Mouse (Mus musculus) lung, adult 2 months (tissue): ENCODE results near the gene Megf8.

Source experiments
- CTCF ChIP-seq: fragments of 200-500 bp; IDR thresholded peaks from 2 replicates; pipeline ENCODE4 v1.5.1; 2011; ENCODE audit warnings: mild to moderate bottlenecking, low read length, control low read depth; ENCODE audit not compliant: insufficient read depth
- POLR2A ChIP-seq: fragments of 200-500 bp; IDR thresholded peaks from 2 replicates; pipeline ENCODE4 v1.6.1; 2011; ENCODE audit warnings: low read depth, mild to moderate bottlenecking, control low read depth, low read length, borderline replicate concordance; ENCODE audit errors: extremely low read depth

DNA sequence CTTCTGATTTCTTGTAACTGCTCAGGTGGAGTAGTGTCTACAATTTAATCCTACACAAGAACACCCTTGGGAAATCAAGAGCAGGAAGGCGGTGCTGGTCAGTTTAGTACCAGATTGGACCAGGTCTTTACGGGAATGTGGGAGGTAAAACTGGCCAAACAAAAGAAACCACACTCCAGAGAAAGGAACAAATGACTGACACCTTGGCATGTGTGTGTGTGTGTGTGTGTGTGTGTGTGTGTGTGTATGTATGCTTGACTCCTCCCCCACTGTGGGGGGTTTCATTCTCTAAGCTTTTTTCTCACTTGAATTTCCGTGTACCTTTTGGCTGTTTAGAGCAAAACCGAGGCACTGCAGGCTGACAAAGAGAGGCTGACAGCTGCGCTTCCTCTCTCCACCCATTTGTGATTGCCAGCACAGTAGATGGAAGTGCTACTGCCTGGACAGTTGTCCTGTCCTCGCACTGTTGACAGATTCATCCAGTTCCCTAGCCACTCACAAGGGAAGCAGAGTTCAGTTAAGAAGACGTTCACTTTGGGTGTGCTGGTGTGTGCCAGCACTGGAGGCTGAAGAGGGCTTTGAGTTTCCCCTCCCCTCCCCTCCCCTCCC is 96.0 kb downstream of the Megf8 start, which contains the start of gene Cxcl17:
- no peak for TF ChIP-seq POLR2A
- no peak for TF ChIP-seq CTCF
